Mouse (Mus musculus): ENCODE data around the gene Rad51b. TPM values are rescaled to one million over a fixed set of nuclear protein-coding genes. Genes with fewer than 3 reads are reported as not detected.

Rad51b gene
- polyA plus RNA-seq, 1 experiment from 2014 or later, result 6.5 TPM

GRCm38 (mm10) chr12:79686594-79687325 is 389.7 kb downstream of the Rad51b start:
- H3K4me3 ChIP-seq (ENCODE audit: low read depth, low read length), result no peak overlapping the region
- no peaks in the 10 kb centered on the region for H3K27me3 ChIP-seq (ENCODE audit: control insufficient read depth, insufficient read depth, low read length)
- no peak overlapping the region for H3K27ac ChIP-seq (ENCODE audit: low read depth, low read length)
- no peaks in the 10 kb centered on the region for H3K36me3 ChIP-seq (ENCODE audit: control insufficient read depth, insufficient read depth, low read length)
- no peaks in the 10 kb centered on the region for H3K9me3 ChIP-seq (ENCODE audit: control insufficient read depth, low read length)
- no peak for DNase-seq (ENCODE audit: low spot score)
- H3K9ac ChIP-seq (ENCODE audit: low read depth, low read length), result no peak overlapping the region
- H3K4me2 ChIP-seq (replicated peaks; ENCODE audit: low read depth, low read length), result no peak overlapping the region
- no peak for ATAC-seq (ENCODE audit: low FRiP score)
- 0 out of 2 replicates have a peak, but pooled peaks cover 2% of the 10 kb centered on the region for H3K4me1 ChIP-seq (replicated peaks; ENCODE audit: control insufficient read depth, insufficient read depth, low read length)
- WGBS, result 55% methylated on average over 9 of the region's 9 CpGs

DNA sequence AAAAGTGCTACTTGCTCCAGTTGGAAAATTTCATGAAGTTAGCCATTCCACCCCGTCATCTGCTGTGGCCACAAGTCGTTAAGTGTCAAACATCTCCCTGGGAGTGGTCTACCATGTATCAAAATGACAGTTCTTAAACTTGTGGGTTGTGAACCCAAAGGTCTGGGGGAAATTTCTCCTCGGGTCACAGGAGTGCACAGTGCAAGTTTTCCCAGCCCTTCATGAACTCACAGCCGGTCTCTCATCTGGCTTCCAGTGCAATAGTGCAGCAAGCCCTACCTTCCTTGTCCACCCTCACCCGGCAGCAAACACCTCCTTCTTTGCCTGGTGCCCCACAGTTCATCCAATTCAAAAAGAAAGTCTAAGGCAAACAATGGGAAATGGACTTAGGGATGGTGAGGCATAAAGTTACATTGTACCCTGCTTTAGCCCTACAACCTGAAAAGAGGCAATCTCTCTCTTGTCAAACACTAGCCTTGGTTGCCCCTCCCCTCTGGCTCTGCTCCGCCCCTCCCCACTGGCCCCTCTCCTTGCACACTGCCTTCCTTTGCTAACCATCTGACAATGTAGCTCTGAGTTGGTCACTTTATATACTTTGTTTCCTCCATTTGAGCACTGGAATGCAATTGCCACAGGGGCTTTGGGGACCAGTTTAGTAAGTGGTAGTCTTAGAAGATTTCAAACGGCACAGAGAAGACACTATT is 390.8 kb downstream of the Rad51b start:
- Histone ChIP-seq H3K27me3 (ENCODE audit: control insufficient read depth, insufficient read depth, low read length) (no peaks in the 10 kb centered on the region), H3K36me3 (ENCODE audit: control insufficient read depth, insufficient read depth, low read length) (no peaks in the 10 kb centered on the region), H3K4me2 (replicated peaks; ENCODE audit: low read depth, low read length) (no peak overlapping the region), H3K9me3 (ENCODE audit: control insufficient read depth, low read length) (no peaks in the 10 kb centered on the region), H3K4me1 (replicated peaks; ENCODE audit: control insufficient read depth, insufficient read depth, low read length) (0 out of 2 replicates have a peak, but pooled peaks cover 2% of the 10 kb centered on the region), H3K9ac (ENCODE audit: low read depth, low read length) (no peak overlapping the region), H3K4me3 (ENCODE audit: low read depth, low read length) (no peak overlapping the region), H3K27ac (ENCODE audit: low read depth, low read length) (no peak overlapping the region)
- ATAC-seq (ENCODE audit: low FRiP score) (no peak), DNase-seq (ENCODE audit: low spot score) (no peak)
- WGBS, result 62% methylated on average over 7 of the region's 7 CpGs

GRCm38 (mm10) chr12:79689299-79689698 is 392.2 kb downstream of the Rad51b start:
- no peak overlapping the region for H3K4me2 ChIP-seq (replicated peaks; ENCODE audit: low read depth, low read length)
- 69% methylated on average over 8 of the region's 8 CpGs for WGBS
- 0 out of 2 replicates have a peak, but pooled peaks cover 2% of the 10 kb centered on the region for H3K4me1 ChIP-seq (replicated peaks; ENCODE audit: control insufficient read depth, insufficient read depth, low read length)
- no peak overlapping the region for H3K9ac ChIP-seq (ENCODE audit: low read depth, low read length)
- H3K27ac ChIP-seq (ENCODE audit: low read depth, low read length), result no peak overlapping the region
- H3K27me3 ChIP-seq (ENCODE audit: control insufficient read depth, insufficient read depth, low read length), result no peaks in the 10 kb centered on the region
- H3K36me3 ChIP-seq (ENCODE audit: control insufficient read depth, insufficient read depth, low read length), result no peaks in the 10 kb centered on the region
- ATAC-seq (ENCODE audit: low FRiP score) (no peak), DNase-seq (ENCODE audit: low spot score) (no peak)
- H3K4me3 ChIP-seq (ENCODE audit: low read depth, low read length), result no peak overlapping the region
- H3K9me3 ChIP-seq (ENCODE audit: control insufficient read depth, low read length), result no peaks in the 10 kb centered on the region

DNA sequence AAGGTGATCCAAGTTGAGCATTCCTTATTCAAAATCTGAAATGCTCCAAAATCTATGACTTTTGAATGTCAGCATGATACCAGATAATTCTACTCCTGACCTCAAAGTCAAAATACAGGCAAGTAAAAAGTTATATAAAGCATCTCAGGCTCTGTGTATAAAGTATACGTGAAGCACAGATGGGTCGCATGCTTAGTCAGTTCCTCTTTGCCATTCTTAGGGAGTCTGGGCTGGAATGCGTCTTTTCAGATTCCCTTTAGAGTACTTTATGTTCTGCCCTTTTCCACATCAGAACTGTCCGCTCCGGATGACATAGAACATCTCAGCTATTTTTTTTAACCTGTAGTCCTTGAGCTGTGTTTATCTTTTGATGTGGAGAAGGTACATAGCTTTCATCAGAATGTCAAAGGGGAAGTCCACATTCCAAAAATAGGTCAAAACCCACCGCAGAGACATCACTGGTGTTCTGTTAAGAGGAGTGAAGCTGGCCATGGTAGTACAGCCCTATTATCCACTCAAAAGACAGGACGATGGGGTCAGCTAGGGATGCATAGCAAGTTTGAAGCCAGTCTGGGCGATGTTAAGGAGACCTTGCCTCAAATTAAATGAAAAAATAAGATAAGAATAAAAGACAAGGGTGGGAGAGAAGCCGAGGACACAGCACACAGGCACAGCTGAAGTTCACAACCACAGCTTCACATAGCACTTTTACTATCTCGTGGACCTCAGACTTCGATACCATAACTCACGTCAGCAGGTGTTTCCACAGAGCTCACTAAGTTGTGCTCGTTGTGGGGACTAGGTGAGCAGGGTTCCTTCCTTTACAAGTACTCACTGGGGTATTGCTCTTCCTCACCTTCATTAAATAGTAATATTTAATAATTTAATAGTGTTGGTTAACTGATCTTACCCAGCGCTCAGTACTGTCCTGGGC is 395.1 kb downstream of the Rad51b start:
- no peak overlapping the region for H3K4me2 ChIP-seq (replicated peaks; ENCODE audit: low read depth, low read length)
- no peaks in the 10 kb centered on the region for H3K36me3 ChIP-seq (ENCODE audit: control insufficient read depth, insufficient read depth, low read length)
- H3K27me3 ChIP-seq (ENCODE audit: control insufficient read depth, insufficient read depth, low read length), result no peaks in the 10 kb centered on the region
- H3K27ac ChIP-seq (ENCODE audit: low read depth, low read length), result no peak overlapping the region
- H3K4me3 ChIP-seq (ENCODE audit: low read depth, low read length), result no peak overlapping the region
- 0 out of 2 replicates have a peak, but pooled peaks cover 2% of the 10 kb centered on the region for H3K4me1 ChIP-seq (replicated peaks; ENCODE audit: control insufficient read depth, insufficient read depth, low read length)
- H3K9me3 ChIP-seq (ENCODE audit: control insufficient read depth, low read length), result no peaks in the 10 kb centered on the region
- ATAC-seq (ENCODE audit: low FRiP score), result no peak
- no peak for DNase-seq (ENCODE audit: low spot score)
- 88% methylated on average over 14 of the region's 14 CpGs for WGBS
- H3K9ac ChIP-seq (ENCODE audit: low read depth, low read length), result no peak overlapping the region

DNA sequence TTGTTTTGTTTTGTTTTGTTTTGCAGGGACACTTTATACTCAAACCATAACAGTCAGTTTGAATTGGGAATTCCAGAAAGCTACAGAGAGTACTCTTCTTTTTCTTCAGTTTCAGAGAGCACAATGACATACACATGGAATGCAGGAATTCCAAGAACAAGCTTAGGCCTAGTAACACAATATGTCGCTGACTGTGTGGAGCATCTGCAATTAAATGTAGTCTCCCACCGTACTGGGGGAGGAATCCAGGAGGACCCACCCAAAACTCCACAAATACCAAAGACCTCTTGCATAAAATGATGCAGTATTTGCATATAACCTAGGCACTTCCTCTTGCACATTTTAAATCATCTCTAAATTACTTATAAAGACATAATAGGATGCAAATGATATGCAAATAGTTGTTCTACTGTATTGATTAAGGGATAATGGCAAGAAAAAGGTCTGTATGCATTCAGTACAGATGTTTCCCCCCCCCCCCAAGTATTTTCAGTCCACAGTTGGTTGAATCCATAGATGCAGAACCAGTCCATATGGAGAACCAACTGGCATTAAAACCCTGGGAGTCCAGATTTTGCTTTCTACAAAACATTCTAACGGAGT is 398.9 kb downstream of the Rad51b start:
- no peaks in the 10 kb centered on the region for H3K9me3 ChIP-seq (ENCODE audit: control insufficient read depth, low read length)
- no peak overlapping the region for H3K4me2 ChIP-seq (replicated peaks; ENCODE audit: low read depth, low read length)
- H3K27ac ChIP-seq (ENCODE audit: low read depth, low read length), result no peak overlapping the region
- 59% methylated on average over 3 of the region's 3 CpGs for WGBS
- DNase-seq (ENCODE audit: low spot score), result no peak
- ATAC-seq (ENCODE audit: low FRiP score), result no peak
- no peaks in the 10 kb centered on the region for H3K36me3 ChIP-seq (ENCODE audit: control insufficient read depth, insufficient read depth, low read length)
- no peak overlapping the region for H3K4me3 ChIP-seq (ENCODE audit: low read depth, low read length)
- no peaks in the 10 kb centered on the region for H3K4me1 ChIP-seq (replicated peaks; ENCODE audit: control insufficient read depth, insufficient read depth, low read length)
- H3K27me3 ChIP-seq (ENCODE audit: control insufficient read depth, insufficient read depth, low read length), result no peaks in the 10 kb centered on the region
- no peak overlapping the region for H3K9ac ChIP-seq (ENCODE audit: low read depth, low read length)

GRCm38 (mm10) chr12:79703555-79703954 is 406.5 kb downstream of the Rad51b start:
- Histone ChIP-seq H3K4me1 (replicated peaks; ENCODE audit: control insufficient read depth, insufficient read depth, low read length) (peaks cover 6% of the 10 kb centered on the region; the same call in 1 of the 2 replicates), H3K4me2 (replicated peaks; ENCODE audit: low read depth, low read length) (no peak overlapping the region), H3K4me3 (ENCODE audit: low read depth, low read length) (no peak overlapping the region), H3K36me3 (ENCODE audit: control insufficient read depth, insufficient read depth, low read length) (no peaks in the 10 kb centered on the region), H3K27me3 (ENCODE audit: control insufficient read depth, insufficient read depth, low read length) (no peaks in the 10 kb centered on the region), H3K9ac (ENCODE audit: low read depth, low read length) (no peak overlapping the region), H3K27ac (ENCODE audit: low read depth, low read length) (no peak overlapping the region), H3K9me3 (ENCODE audit: control insufficient read depth, low read length) (no peaks in the 10 kb centered on the region)
- ATAC-seq (ENCODE audit: low FRiP score) (no peak), DNase-seq (ENCODE audit: low spot score) (no peak)
- 46% methylated on average over 8 of the region's 8 CpGs for WGBS

- WGBS, result 53% methylated on average over 11 of the region's 11 CpGs
- no peaks in the 10 kb centered on the region for H3K36me3 ChIP-seq (ENCODE audit: control insufficient read depth, insufficient read depth, low read length)
- H3K9ac ChIP-seq (ENCODE audit: low read depth, low read length), result no peak overlapping the region
- no peak for ATAC-seq (ENCODE audit: low FRiP score)
- no peaks in the 10 kb centered on the region for H3K9me3 ChIP-seq (ENCODE audit: control insufficient read depth, low read length)
- H3K4me2 ChIP-seq (replicated peaks; ENCODE audit: low read depth, low read length), result no peak overlapping the region
- no peak for DNase-seq (ENCODE audit: low spot score)
- H3K4me3 ChIP-seq (ENCODE audit: low read depth, low read length), result no peak overlapping the region
- H3K4me1 ChIP-seq (replicated peaks; ENCODE audit: control insufficient read depth, insufficient read depth, low read length), result peaks cover 6% of the 10 kb centered on the region; the same call in 1 of the 2 replicates
- H3K27me3 ChIP-seq (ENCODE audit: control insufficient read depth, insufficient read depth, low read length), result no peaks in the 10 kb centered on the region
- H3K27ac ChIP-seq (ENCODE audit: low read depth, low read length), result no peak overlapping the region
These were observed 408.6 kb downstream of the Rad51b start for GRCm38 (mm10) chr12:79705501-79706266.

All from hindbrain, embryonic 11.5 days (tissue).